Mouse (Mus musculus): ENCODE data around the gene Acmsd. TPM values are rescaled to one million over a fixed set of nuclear protein-coding genes. Genes with fewer than 3 reads are reported as not detected.

Acmsd gene
- polyA plus RNA-seq, 1 experiment from 2014 or later = 0.37 TPM

DNA sequence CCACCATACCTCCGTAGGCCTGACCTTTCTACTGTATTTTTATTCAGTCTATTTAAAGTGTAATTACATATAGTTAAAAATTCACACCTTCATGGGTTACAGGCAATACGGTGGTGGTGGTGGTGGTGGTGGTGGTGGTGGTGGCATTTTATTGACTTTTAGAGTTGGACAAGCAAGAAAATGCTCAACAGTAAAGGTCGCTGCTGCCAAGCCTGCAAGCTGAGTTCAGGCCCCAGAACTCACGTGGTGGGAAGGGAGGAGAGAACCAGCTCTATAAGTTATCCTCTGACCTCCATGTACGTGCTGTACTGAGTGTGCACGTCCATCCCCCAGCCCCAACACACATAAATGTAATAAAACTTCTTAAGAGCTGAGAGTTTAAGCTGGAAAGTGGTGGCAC lies 87.2 kb downstream of the Acmsd start:
- no peak overlapping the region for H3K4me3 ChIP-seq (ENCODE audit: low read length)
- H3K36me3 ChIP-seq (ENCODE audit: control insufficient read depth, insufficient read depth) = no peaks in the 10 kb centered on the region
- no peaks in the 10 kb centered on the region for H3K27me3 ChIP-seq (ENCODE audit: control insufficient read depth, insufficient read depth, low read length)
- no peak overlapping the region for H3K9ac ChIP-seq (ENCODE audit: low read length)
- no peaks in the 10 kb centered on the region for H3K4me1 ChIP-seq (ENCODE audit: control insufficient read depth, insufficient read depth, low read length)
- no peaks in the 10 kb centered on the region for H3K9me3 ChIP-seq (replicated peaks; ENCODE audit: control insufficient read depth, low read length)
- 80% methylated on average over 6 of the region's 6 CpGs for WGBS
- H3K27ac ChIP-seq (ENCODE audit: low read length) = no peak overlapping the region
- H3K4me2 ChIP-seq (ENCODE audit: low read depth, low read length) = no peak overlapping the region
- ATAC-seq (replicated peaks; ENCODE audit: extremely low read depth, insufficient read depth, low FRiP score) = no peak

Other genes with a start within 250 kb of the Acmsd start
- 14.3 and 17.7 TPM in 2 replicates for gene Tmem163, start 49.9 kb upstream of the Acmsd start, polyA plus RNA-seq (2015; fragmentation: Nextera tagmentation; extraction: Ambion mirVana)
- 67.3 and 69.6 TPM in 2 replicates for gene Ccnt2, start 44.8 kb downstream of the Acmsd start, polyA plus RNA-seq (2015; fragmentation: Nextera tagmentation; extraction: Ambion mirVana)
- gene Map3k19, start 125.6 kb downstream of the Acmsd start, polyA plus RNA-seq (2015; fragmentation: Nextera tagmentation; extraction: Ambion mirVana) = 0.16 and 0.21 TPM in 2 replicates
- gene Rab3gap1, start 139.4 kb downstream of the Acmsd start, polyA plus RNA-seq (2015; fragmentation: Nextera tagmentation; extraction: Ambion mirVana) = 25.7 and 28.5 TPM in 2 replicates